Mouse (Mus musculus) splenic B cell, adult 2 months (primary cell): Measurements from ENCODE around the gene Pate4.
"Not testable (repeated sequence)": the region's sequence is repeated elsewhere in the genome, so short reads cannot be mapped to it uniquely, and the experiment has no call there.

Experiments
- DNase-seq: peaks from one replicate; pipeline ENCODE4 v3.0.0-alpha.2; 2011; ENCODE audit warnings: low read depth, low spot score
- H3K27me3 ChIP-seq: 2 replicates; pipeline ENCODE4 v1.6.1; 2012; ENCODE audit warnings: mild to moderate bottlenecking, low read length, moderate library complexity, mixed read lengths; ENCODE audit not compliant: control insufficient read depth, poor library complexity, insufficient read depth, severe bottlenecking
- H3K36me3 ChIP-seq: 2 replicates; pipeline ENCODE4 v1.6.1; 2012; ENCODE audit warnings: mild to moderate bottlenecking, low read length, moderate library complexity, mixed read lengths; ENCODE audit not compliant: control insufficient read depth, poor library complexity, insufficient read depth, severe bottlenecking

Gene Pate4

GRCm38 (mm10) chr9:35611841-35612240, at the start of gene Pate4:
Gene Pate4 (minus strand): TSS chr9:35611941.
- Histone ChIP-seq H3K27me3 (no peaks in the 10 kb centered on the region), H3K36me3 (no peaks in the 10 kb centered on the region)
- no peak for DNase-seq

- no peak for DNase-seq
- H3K36me3 ChIP-seq = no peaks in the 10 kb centered on the region
- H3K27me3 ChIP-seq = no peaks in the 10 kb centered on the region
Measured at GRCm38 (mm10) chr9:35648102-35648501, 36.4 kb upstream of the Pate4 start, which contains the start of gene Pate3. Gene Pate3 (minus strand): TSS chr9:35648202.

GRCm38 (mm10) chr9:35632981-35633380, 21.2 kb upstream of the Pate4 start:
- no peaks in the 10 kb centered on the region for H3K27me3 ChIP-seq
- no peaks in the 10 kb centered on the region for H3K36me3 ChIP-seq
- DNase-seq = no peak

DNA sequence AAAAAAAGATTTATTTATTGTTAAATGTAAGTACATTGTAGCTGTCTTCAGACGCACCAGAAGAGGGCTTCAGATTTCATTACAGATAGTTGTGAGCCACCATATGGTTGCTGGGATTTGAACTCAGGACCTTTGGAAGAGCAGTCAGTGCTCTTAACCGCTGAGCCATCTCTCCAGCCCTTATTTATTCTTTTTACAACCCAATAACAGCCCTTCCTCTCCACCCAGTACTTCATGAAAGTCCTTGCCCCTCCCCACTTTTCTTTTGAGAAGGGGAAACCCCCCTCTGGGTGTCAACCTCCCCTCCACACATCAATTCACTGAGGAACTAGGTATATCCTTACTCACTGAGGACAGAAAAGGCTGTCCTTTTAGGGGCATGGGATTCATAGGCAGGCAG, 5.0 kb upstream of the Pate4 start:
- H3K36me3 ChIP-seq, DNase-seq, H3K27me3 ChIP-seq: not testable (repeated sequence)

DNA sequence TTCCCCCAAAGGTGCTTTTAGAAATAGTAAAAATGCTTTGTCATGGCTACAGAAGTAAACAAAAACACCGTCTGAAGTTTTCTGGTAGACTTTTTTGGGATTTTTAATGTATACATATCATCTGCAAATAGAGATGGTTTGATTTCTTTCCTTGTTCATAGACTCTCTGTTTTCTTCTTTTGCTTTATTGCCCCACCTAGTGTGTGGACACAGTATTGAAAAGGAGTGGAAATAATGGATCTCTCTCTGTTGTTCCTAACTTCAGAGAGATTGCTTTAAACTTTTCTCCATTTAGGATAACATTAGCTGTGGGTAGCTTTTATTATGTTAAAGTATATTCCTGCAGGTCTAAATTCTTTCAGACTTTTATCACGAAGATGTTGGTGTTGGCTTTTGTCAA, 2.3 kb upstream of the Pate4 start:
- Histone ChIP-seq H3K36me3 (no peaks in the 10 kb centered on the region), H3K27me3 (no peaks in the 10 kb centered on the region)
- DNase-seq = peak; percentile 19

- Histone ChIP-seq H3K27me3 (no peaks in the 10 kb centered on the region), H3K36me3 (no peaks in the 10 kb centered on the region)
- no peak for DNase-seq
Measured at GRCm38 (mm10) chr9:35607647-35608405, 3.9 kb downstream of the Pate4 start.

DNA sequence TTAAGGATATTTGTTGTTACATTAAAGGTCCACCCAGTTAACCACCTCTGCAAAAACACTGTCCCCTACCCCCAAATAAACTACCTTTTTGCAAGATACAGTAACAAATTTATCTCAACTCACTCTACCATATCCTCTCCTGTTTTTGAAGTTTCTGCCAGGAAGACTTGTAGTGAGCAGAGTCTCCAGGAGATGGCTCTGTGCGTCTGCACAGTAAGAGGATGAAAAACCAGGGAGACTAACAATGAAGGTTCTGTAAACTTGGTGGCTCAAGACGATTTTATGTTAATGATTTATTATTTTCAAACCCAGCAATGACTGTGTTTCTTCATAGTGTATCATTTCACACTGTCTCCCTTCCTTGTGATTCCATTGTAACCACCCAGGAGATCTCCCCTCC, 18.8 kb downstream of the Pate4 start:
- Histone ChIP-seq H3K27me3 (no peaks in the 10 kb centered on the region), H3K36me3 (no peaks in the 10 kb centered on the region)
- DNase-seq = peak; percentile 8

GRCm38 (mm10) chr9:35587674-35588073, 24.1 kb downstream of the Pate4 start:
- no peaks in the 10 kb centered on the region for H3K27me3 ChIP-seq
- DNase-seq = no peak
- H3K36me3 ChIP-seq = no peaks in the 10 kb centered on the region

DNA sequence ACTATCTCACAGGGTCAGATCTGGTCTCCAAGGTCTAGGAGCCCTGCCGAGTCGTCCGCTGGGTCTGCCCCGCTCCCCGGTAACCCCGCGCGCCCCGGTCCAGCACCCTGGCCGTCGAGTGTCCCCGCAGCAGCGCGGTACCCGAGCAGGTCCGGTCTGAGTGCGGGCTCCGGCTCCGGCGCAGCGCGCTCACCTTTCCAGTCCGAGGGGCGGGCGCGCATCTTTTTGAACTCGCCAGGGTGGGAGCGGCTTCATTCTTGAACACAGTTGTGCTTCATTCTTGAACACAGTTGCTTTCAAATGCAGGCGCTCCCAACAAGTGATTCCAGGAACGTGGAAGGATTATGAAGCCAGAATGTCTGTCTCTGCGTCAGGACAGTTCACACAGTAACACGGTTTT, 37.3 kb downstream of the Pate4 start:
- Histone ChIP-seq H3K36me3 (no peaks in the 10 kb centered on the region), H3K27me3 (no peaks in the 10 kb centered on the region; the same call in 1 of the 2 replicates)
- DNase-seq = no peak

DNA sequence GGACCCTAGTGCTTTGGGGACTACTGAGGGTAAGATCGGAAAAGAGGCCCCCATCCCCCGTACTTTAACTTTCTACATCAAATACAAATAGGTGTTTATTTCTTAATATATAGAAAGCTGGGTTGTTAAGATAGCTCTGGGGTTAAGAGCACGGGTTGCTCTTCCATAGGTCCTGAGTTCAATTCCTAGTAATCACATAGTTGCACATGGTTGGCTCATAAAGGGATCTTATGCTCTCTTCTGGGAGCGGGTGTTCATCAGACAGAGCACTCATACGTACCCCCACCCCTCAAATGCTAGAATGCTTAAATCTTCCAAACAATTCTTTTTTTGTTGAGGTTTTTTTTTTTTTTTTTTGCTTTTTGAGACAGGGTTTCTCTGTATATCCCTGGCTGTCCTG, 41.1 kb downstream of the Pate4 start:
- Histone ChIP-seq H3K27me3 (no peaks in the 10 kb centered on the region; the same call in 1 of the 2 replicates), H3K36me3 (no peaks in the 10 kb centered on the region; the same call in 1 of the 2 replicates)
- DNase-seq = peak; percentile 7

DNA sequence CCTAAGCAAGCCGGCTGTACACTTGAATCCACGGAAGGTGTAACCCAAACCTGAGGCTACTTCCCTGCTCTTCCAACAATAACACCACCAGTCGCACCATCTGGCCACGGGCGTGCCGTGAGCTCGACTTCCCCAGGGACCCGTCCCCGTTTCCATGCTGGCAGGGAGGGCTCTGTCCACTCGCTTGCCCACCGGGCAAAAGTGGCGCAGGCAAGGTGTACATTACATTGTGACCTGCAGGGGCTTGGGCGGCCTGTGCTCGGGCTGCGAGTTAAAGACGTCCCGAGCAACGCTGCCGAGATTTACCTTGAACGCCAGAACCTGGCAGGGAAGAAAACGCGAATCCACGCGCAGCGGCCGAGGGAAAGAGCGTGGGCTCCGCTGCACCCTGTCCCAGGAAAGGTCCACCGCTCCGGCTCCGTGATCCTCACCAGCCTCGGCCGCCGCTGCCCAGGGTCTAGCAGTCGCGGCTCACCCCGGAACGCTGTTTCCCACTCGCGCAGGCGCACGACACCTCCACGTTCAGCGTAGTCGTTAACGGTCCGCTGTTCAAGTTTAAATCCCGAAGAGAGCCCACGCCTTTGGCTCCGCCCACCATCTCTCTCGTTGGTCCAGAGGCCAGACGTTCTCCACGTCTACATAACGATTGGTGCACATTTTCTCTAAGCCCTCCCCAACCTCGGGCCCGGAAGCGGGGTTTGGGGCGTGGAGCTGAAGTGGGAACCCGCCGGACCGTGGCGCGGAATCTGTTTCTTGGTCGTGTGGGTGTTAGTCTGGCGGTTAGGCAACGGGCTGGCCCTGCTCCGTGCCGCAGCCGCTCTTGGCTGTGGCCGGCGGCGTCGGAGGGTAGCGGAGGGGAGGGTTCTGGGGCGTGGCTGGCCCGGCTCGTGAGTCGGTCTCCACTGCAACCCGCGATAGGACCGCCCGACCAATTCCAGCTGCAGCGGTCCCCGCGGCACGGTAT, 41.9 kb downstream of the Pate4 start, which contains the start of the genes Pate2 and Hyls1:
TSS of gene Pate2 (plus strand) at position 714 of the 964 bp plus-strand sequence.
TSS of gene Hyls1 (minus strand) at position 828 of the 964 bp plus-strand sequence.
- Histone ChIP-seq H3K27me3 (no peaks in the 10 kb centered on the region; the same call in 1 of the 2 replicates), H3K36me3 (peaks cover 4% of the 10 kb centered on the region)
- DNase-seq = peak; percentile 98

DNA sequence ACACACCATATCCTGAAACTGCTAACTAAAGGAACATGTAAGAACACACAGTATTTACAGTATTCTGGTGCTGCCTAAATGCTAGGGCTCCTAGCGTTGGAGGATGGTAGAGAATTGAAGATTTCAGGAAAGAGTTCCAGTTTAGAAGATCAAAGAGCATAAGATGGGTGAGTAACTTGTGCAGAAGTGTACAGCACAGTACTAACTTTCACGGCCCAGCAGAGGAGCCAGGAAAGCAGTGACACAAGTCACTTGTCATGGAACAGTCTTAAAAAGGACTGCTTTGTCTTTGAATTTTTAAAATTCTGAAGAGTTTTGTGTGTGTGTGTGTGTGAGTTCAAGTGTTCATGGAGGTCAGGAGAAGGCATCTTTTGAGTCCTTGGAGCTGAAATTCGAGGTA, 43.7 kb downstream of the Pate4 start:
- DNase-seq = no peak

DNA sequence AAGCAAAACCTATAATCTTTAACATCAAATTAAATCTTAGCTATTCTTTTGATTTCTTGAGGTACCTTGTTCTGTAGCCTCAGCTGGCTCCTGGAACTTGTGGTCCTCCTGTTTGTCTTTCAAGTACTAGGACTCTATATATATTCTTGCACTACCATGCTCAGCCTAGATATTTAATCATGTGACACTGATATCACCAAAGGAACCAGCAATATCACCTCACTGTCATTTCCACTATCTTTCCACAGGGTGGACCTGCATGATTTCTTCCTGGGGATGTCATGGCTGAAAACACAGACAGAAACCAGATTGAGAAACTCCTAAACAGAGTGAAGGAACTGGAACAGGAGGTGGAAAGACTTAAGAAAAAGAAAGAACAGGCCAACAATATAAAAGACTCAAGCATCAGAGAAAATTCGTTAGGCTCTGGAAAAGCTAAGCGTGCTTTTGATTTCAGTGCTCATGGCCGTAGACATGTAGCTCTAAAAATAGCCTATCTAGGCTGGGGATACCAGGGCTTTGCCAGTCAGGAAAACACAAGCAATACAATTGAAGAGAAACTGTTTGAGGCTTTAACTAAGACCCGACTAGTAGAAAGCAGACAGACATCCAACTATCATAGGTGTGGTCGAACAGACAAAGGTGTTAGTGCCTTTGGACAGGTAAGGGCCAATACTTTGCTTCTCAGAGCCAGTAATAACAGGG, 47.1 kb downstream of the Pate4 start:
- DNase-seq = no peak
- no peaks in the 10 kb centered on the region for H3K27me3 ChIP-seq
- peaks cover 11% of the 10 kb centered on the region for H3K36me3 ChIP-seq

More for the DNA sequence above, 43.7 kb downstream of the Pate4 start:
- H3K27me3 ChIP-seq = no peaks in the 10 kb centered on the region; the same call in 1 of the 2 replicates
- peaks cover 8% of the 10 kb centered on the region for H3K36me3 ChIP-seq

DNA sequence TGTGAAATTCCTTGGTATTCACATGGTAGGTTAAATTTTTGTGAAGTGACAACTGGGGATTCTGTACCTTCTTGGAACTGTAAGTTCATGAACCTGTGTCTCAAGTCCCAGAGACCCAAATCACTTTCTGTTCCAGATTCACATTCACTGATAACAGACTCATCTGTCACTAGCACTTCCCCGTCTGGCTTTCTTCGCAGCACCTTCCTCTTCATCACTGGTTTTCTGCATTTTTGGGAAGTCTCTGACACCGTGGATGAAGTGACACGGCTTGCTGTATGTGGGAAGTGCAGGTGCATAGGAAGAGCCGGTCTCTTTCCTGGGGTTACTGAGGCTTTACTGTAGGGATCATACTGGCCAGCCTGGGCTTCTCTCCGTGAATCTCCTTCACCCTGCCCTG, 50.2 kb downstream of the Pate4 start:
- no peak for DNase-seq
- peaks cover 11% of the 10 kb centered on the region for H3K36me3 ChIP-seq
- no peaks in the 10 kb centered on the region for H3K27me3 ChIP-seq
